Mouse (Mus musculus) kidney, adult 8-10 months (tissue): ENCODE measurements around the gene Rhot2.
A peak's percentile ranks its signal among the peaks of the same experiment; 100 is the strongest.

ENCODE experiments used
- DNase-seq, 2 experiments: peaks; one replicate each; pipeline ENCODE4 v3.0.0; 2022

Gene Rhot2

DNA sequence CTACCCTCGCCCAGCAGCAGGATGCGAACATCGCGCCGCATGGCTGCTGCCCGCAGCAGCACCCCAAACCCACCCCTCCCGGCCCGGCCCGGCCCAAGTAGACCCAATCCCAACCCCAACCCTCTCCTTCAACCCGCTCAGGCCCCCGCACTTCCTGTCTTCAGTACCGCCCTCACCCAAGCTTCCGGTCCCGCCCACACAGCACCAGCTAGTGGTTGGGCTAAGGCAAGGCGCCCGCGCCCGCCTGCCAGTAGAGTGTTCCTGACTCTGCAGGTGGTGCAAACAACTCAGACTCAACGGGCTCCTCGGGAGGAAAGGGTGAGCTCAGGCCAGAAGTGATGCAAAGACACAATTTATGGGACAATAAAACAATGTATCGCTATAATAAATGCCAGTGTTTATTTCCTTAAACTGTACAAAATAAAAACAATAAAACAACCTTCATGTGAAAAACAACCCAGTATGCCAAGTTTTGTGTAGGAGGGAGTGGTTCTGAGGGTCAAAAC is at the start of gene Rhot2:
Gene Rhot2 (minus strand): TSS at position 456 of the 506 bp plus-strand sequence.
- peak; percentile 95 to 96 for DNase-seq

DNA sequence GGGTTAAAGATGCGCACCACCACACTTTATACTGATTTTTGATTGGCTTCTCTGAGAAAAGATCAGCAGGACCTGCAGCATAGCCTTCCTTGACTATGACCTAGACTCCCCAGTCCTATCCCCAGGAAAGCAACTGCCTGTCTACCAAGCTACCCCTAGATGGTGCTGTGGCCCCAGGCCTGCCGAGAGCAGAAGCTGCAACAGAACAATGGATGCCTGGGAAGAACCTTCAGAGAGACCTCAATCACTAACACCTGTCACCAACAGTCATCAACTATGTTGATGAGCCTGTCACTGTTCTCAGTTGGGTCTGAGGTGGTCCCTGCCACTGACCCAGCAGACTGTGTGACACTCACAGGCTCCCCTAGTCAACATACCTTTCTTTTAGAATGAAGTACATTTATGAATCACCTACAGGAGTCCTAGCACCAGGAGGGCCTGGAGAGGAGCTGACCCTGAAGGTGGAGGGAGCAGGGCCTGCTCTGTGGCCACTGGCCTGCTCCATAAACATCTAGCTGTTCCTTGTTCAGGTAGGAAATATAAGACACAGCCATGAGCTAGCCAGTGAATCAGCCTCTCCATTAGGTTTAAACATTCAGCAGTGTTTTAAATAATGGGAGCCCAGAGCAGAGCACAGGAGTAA is 49.4 kb upstream of the Rhot2 start:
- DNase-seq, result peak in 1 of 2 experiments; percentile 78

DNA sequence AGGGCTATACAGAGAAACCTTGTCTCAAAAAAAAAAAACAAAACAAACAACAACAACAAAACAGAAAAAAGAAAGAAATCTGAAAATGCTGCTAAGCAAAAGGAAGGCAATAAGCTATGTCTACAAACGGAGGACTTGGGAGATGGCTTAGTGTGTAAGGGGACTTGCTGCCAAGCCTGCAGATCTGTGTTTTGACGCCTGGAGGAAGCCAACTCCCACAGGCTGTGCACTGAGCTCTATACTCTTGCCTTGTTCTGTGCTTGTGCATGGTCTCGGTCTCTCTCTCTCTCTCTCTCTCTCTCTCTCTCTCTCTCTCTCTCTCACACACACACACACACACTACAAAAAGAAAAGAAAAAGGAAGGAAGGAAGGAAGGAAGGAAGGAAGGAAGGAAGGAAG is 44.2 kb upstream of the Rhot2 start:
- no peak for DNase-seq

DNA sequence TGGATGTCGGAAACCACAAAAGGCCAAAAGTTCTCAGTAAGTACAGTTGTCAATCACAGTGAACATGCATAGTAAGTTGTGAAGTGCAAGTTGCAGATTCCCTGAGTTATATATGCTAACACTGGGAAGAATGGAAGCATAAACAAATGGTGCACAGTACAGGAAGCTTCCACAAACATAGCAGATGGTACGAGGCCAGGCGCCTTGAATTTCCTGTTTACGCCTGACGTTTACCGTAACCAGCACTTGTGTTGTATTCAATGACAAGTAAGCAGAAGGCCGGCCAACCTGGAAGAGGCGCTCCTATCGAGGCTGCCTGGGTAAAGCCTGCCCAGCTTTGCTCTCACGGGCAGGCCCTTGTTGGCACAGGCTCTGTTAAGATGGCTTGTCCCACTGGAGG is 42.8 kb upstream of the Rhot2 start:
- DNase-seq, result no peak

DNA sequence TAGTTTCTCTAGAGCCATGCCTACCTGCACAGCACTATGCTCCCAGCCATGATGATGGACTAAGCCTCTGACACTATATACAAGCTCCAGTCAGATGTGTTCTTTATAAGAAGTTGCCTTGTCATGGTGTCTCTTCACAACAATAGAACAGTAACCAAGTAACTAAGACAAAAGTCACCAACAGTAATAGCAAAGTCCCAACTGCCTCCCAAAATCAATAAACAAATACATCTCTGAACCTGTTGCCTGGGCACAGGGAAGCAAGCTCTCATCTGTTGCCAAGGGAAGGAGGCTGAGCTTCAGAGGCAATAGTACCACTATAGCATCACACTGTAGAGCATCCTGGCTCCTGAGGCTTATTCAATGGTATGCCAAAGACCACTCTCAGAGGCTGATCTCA is 42.2 kb upstream of the Rhot2 start:
- DNase-seq, result no peak

DNA sequence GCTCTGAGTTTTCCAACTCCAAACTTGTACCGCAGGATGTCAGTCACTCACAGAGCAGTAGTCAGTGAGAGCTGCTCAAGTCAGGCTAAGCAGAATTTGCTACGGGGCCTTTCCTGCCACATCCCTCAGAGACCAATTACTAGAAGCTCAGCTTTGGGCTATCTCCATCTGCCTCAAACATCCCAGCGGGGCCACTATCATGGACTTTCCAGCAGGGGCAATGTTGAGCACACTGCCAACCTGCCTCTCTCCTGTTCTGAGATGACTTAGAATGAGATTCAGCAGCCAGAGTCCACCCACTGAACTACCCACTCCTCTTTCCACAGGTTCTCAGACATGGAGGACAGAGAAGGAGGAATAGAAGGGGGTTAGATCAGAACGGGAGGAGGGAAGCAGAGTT is 41.0 kb upstream of the Rhot2 start:
- peak in 1 of 2 experiments; percentile 42 for DNase-seq

DNA sequence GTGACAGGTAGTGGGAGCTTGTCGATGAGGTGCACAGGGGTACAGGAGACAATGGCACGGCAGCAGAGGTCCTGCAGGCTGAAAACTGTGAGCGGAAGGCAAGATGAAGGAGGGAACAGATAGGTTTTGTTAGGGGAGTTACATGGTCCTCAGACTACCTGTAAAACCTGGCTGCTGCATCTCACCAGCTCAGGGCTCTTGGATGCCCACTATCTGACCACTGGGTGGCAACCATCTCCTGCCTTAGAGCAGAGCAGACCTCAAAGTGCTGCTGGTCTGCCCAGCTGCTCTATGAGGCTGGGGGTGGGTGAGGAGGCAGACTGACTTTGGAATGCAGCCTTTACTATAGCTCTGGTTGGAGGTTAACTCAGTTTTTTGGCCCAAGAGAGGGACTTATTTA is 39.2 kb upstream of the Rhot2 start:
- no peak for DNase-seq

DNA sequence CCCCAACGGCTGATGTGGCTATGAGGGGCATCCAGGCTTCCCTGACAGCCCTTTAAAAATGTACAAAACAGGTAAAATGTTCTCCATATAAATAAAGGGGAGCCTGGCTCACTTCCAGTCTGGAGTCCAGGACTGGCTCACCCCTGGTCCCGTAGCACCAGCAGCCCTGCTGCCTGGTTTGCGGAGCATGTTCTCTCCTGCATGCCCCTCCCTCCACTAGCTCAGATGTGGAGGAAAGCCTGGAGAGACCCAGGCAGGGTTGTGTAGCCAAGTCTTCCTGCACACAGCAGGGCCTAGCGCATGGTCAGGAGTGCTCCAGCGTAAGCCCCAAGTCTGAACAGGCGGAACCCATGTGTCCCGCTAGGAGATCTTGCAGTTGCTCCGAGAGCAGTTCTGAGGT is 38.6 kb upstream of the Rhot2 start:
- DNase-seq, result no peak

DNA sequence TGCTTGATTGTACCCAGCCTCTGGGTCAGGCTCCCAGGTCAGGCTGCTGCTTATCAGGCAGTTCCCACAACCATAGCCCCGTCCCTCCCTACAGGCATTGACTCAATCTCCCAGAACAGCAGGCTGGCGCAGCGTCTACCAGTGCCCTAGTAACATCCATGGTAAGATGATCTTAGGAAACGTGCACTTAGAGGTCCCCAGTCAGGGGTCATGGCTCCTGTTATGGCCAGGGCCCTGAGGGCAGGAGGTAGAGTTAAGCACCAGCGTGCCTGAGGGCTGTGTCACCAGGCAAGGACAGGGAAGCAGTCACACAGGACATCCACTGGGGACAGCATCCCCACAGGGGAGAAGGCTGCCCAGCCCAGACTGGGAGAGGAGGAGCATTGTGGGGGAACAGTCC is 37.7 kb upstream of the Rhot2 start:
- DNase-seq, result no peak

DNA sequence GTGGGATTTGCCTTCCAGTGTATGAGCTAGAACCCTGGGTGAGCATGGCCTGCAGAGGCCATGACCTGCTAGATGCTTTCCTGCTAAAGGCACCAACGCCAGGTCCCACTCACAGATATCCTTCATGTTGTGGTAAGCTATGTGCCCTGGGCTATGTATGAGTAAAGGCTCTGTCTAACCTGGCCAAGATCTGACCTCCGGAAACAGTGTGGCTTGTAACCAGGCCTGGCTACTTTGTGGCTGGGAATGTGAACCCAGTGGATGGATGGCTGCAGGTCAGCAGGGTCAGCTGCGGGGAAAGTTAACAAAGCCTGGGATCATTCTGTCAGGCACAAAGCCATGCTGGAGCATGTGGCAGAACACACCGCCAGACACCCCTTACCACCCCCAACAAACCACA is 37.0 kb upstream of the Rhot2 start:
- no peak for DNase-seq

DNA sequence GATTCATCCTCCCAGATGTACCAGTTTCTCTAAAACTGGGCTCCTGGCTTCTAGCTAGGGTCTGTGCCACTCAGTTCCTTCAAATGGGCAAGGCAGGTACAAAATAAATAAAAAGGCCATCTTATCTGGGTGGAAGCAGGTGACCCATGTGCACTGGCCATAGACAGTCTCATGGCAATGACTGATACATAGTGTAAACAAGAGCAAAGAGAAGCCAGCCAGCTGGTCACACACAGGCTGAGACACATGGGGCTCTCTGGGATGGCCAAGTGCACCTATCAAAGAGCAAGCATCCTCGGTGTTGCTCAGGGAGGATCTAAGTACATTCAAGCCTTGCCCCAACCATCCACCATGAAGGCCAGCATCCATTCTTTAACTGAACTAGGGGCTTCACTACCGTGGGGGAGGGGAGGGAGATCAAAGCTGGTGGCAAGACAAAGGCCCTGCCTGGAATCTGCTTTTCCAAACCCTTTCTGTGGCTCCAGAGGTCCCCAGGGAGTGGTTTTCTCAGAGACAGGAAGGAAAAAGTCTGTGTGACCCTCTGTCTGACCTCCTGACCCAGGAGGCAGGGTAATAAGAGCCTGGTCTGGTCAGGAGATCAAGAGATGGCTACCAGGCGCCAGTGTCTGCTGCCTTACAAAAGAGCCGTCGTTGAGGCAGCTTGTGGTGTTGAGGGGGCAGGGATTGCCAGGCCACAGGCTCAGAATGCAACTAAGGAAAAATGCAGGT is 36.4 kb upstream of the Rhot2 start:
- peak in 1 of 2 experiments; percentile 36 for DNase-seq

DNA sequence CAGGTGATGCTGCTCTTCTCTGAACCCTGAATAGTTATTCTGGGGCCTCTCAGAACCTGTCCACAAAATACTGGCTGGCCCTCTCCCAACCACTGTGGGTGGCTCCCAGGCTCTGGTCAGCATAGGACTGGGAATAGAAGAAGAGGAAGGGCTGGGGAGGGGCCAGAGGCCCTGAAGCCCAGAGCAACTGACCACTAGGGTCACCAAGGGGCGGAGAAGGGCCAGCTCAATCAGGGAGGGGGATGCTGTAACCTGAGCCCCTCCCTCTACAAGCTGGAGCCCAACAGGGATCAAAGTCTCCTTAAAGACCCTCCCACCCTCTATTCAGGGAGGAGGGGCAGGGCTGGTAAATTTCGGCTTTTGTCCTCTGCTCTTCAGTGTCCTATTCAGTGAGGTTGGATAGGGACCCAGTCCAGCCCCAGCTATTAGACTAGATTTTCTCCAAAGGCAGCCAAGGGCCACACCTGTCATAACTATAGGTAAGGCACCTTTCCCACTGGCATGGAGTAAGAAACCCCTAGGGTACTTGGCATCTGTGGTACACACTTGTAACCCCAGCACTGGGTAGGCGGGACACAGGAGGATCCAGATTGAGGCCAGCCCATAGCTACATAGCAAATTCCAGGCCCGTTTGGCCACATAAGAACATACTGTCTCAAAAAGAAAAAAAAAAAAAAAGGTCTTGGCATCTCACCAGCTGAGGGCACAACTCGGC is 35.7 kb upstream of the Rhot2 start, which contains the start of gene Wfikkn1:
Gene Wfikkn1 (minus strand): TSS at position 663 of the 715 bp plus-strand sequence.
- peak in 1 of 2 experiments; percentile 15 for DNase-seq

DNA sequence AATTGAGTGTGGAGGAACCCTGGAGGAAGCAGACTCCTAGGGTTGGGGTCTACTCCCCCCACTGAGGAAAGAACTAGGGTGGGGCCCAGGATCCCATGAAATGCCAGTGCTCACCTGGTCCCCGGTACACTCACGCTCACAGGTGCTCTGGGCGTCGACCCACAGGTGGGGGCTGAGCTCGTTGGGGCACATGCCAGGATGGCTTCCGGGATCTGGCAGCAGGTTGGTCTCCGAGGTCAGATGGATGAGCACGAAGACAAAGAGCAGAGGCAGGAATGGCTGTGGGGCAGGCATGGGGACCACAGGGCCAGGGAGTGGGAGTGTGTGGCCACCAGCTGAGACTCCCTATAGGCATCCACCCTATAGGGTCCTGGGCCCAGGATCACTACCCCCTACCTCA is 35.1 kb upstream of the Rhot2 start:
- no peak for DNase-seq

DNA sequence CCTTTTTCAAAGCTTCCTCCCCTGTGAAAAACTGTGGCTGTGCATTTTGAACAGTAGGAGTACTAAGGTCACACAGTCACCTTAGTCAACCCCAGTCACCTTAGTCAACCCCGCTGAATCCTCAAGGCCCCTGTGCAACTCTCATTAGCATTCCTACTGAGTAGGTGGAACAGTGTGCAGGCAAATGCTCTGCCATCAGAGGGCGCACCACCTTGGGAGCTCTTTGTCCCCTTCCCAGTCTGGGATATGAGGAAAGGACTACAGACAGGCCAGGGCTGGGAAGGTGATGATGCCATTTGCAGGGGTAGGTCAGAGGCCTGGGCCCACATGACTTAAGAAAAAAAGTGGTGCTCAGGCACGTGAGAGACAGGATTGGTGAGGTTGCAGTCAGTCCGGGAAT is 34.6 kb upstream of the Rhot2 start:
- DNase-seq, result peak; percentile 85 to 88

DNA sequence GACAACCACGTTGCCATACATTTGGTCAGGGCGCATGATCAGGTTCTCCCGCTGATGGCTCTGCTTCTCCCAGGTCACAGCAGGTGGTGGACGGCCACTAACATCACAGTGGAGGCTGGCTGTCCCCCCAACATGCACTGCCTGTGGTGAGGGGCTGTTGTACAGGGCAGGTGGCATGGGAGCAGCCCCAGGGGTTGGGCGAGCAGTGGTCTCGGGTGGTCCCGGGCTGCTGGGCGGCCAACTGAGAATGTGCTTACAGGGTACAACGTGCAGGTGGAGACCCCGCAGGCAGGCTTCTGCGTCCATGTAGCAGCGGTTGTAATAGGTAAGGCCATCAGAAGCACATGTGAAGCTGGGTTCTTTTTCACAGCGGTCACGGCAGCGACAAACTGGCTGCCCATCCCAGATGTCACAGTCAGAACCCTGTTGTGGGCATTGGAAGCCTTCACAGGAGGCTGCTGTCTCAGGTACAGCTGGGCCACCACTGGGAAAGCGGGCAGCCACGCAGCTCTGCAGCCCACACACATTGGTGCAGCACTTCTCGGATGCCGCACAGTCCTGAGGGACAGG is 34.0 kb upstream of the Rhot2 start:
- peak in 1 of 2 experiments; percentile 13 for DNase-seq

DNA sequence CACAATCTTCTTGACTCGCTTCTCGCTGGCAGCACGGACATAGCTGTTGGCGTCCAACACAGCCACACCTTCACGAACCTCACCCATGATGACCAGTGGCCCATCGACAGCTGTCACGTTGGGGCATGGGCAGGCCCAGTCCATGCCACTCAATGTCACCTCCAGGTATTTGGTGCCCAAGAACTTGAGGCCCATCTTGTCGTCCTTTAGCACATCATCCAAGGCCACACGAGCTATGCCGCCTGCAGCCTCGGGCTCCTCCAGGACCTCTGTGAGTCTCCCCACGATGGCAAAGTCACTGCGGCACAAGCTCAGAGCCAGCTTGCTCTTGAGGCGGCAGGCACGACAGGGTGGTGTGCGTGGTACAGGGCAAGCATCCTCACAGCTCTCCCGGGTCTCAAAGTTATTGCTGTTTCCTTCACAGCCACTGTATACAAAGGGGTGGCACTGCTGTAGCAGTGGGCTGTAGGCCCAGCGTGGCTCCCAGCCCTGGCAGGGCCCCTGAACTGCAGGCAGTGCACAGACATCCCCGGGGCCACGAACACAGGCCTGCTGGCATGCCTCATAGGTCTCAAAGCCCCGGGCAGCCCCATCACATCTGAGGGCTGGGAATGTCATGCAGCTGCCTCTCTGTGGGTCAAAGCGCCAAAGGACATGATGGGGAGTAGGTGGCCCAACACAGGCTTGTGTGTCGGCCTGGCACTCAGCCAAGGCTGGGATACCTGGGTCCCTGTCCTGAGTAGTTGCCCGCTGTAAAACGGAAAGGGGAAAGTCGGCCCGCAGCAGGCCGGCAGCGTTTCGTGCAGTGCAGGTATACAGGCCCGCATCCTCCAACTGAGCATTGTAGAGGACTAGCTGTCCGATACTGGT is 33.3 kb upstream of the Rhot2 start:
- peak in 1 of 2 experiments; percentile 23 for DNase-seq

DNA sequence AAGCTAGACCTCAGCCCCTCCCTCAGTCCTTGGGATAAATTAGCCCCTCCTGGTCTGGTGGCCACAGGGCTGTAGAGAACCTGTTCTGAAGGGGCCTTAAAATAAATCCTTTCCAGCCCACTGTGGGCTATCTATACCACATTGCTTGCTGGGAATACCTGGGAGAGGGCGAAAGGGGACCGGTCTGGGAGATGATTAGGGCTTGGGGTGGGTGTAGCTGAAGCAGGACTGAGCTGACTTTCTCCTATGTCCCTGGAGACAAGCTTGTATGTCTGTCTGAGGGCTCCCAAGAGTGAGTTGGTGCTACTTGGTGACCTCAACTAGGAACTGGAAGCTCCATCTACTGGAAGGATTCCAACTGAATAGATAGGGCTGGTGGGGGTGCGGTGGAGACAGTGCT is 32.4 kb upstream of the Rhot2 start:
- no peak for DNase-seq

DNA sequence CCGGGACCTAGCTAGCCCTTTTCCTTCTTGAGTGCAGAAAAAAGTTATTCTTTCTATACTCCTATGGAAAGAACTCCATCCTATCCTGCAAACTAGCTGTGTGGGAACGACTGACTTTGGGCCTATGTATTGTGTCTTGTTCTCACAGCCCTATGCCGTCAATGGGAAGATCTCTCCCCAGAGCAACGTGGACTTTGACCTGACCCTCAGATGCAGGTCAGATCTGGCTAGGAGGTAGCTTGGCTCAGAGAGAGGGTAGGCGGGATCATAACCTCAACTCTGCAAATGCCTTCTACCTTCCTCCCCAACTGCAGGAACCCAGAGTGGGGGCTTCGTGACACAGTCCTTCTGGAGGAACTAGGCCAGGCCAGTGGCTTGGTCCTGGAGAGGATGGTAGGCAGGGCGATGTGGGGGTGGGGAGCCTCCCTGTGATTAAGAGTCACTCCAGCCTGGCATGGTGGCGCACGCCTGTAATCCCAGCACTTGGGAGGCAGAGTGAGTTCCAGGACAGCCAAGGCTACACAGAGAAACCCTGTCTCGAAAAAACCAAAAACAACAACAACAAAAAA is 31.8 kb upstream of the Rhot2 start:
- DNase-seq, result peak; percentile 81 to 83

DNA sequence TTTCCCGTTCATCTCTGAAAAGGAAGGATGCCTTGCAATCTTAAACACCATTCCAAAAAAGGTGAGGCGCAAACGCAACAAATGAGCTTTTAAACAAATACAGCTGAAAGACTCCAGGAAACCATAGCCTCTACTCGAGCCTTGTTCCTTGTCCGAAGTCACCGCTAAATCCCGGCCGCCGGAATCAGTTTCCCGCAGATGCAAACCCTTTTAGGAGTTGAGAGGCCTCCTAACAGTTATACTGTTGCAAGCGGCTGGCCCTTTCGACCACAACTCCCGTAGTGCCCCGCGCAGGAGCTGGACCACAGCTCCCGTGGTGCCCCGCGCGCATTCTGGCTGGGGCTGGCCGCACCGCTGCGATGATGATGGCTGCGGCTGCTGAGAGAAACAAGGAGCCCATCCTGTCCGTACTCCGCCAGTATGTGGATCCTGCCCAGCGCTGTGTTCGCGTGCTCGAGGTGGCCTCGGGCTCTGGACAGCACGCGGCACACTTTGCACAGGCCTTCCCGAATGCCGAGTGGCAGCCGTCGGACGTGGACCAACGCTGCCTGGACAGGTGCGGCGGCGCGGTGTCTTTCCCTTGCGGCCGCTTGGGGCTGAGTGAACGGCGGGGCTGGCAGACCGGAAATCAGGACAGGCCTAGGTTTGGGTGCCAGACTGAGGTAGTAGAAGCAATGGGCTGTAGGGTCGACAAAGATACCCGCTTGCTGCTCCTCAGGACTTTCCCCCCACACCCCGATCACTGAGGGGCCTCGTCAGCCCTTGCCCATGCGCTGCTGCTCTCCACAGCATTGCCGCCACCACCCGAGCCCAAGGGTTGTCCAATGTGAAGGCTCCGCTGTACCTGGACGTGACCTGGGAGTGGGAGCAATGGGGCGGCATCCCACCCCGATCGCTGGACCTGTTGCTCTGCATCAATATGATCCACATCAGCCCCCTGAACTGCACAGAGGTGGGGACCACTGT is 30.8 kb upstream of the Rhot2 start:
- peak; percentile 85 to 90 for DNase-seq

DNA sequence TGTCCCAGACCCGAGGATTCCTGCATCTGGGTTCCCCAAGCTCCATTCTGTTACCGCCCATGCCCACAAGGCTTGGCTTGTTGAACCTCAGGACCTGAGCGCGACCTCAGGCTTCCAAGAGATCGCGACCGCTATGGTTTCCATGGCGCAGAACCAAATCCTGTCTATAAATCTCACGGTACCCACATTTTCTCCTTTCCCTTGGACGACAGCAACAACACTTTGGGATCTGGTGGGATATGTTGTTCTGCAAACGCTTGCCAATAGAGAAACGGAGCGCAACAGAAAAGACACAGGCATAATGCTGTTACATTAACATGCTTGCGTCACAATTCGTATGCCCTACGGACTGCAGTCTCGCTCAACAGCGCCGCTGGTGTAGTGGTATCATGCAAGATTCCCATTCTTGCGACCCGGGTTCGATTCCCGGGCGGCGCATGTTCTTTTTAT is 30.1 kb upstream of the Rhot2 start, which contains the start of gene Mettl26:
Gene Mettl26 (plus strand): TSS at position 354 of the 450 bp plus-strand sequence.
- DNase-seq, result peak; percentile 88 to 95
